Mouse (Mus musculus) hindbrain, postnatal 0 days (tissue): ENCODE measurements around the gene Pde7b. TPM values are rescaled to one million over a fixed set of nuclear protein-coding genes. Genes with fewer than 3 reads are reported as not detected.
A peak's percentile ranks its signal among the peaks of the same experiment; 100 is the strongest.

ENCODE experiments used
- ATAC-seq: fragments of 200-750 bp; cut with Nextera tagmentation; 2 replicates; pipeline ENCODE4 v1.8.0; 2017; ENCODE audit warnings: mild to moderate bottlenecking, moderate TSS enrichment, moderate library complexity
- DNase-seq: peaks from one replicate; pipeline ENCODE4 v3.0.0-alpha.2; 2015; ENCODE audit warnings: low spot score
- H3K27ac ChIP-seq: fragments of 300-500 bp; sonication (generic); 2 replicates; pipeline ENCODE4 v1.5.1; 2014; ENCODE audit warnings: mild to moderate bottlenecking
- H3K27me3 ChIP-seq: fragments of 300-500 bp; sonication (generic); 2 replicates; pipeline ENCODE4 v1.6.1; 2014; ENCODE audit warnings: low read length, mixed read lengths; ENCODE audit not compliant: insufficient read depth
- H3K36me3 ChIP-seq: fragments of 300-500 bp; sonication (generic); 2 replicates; pipeline ENCODE4 v1.6.1; 2014; ENCODE audit warnings: low read length, mixed read lengths; ENCODE audit not compliant: insufficient read depth
- H3K4me1 ChIP-seq: fragments of 300-500 bp; sonication (generic); 2 replicates; pipeline ENCODE4 v1.6.1; 2014; ENCODE audit warnings: antibody characterized with exemption, low read length, mixed read lengths; ENCODE audit not compliant: insufficient read depth
- H3K4me2 ChIP-seq: fragments of 300-500 bp; sonication (generic); 2 replicates; pipeline ENCODE4 v1.6.1; 2014; ENCODE audit warnings: low read depth, mild to moderate bottlenecking, low read length, moderate library complexity, mixed read lengths
- H3K4me3 ChIP-seq: fragments of 300-500 bp; sonication (generic); 2 replicates; pipeline ENCODE4 v1.5.1; 2014; ENCODE audit warnings: low read length
- H3K9ac ChIP-seq: fragments of 300-500 bp; sonication (generic); replicated peaks from 2 replicates; pipeline ENCODE4 v1.6.1; 2014; ENCODE audit warnings: mild to moderate bottlenecking, low read length, moderate library complexity, mixed read lengths
- H3K9me3 ChIP-seq: fragments of 300-500 bp; sonication (generic); 2 replicates; pipeline ENCODE4 v1.6.1; 2016; ENCODE audit warnings: low read length, mixed read lengths
- CTCF ChIP-seq: IDR thresholded peaks from 2 replicates; pipeline ENCODE4 v1.5.1; 2016; ENCODE audit warnings: antibody characterized with exemption, control low read depth, low read depth
- WGBS: fragments of 180-500 bp; shearing (Covaris S2); extraction: QIAGEN DNeasy Blood & Tissue Kit; methylation state at CpG from one replicate; pipeline ENCODE4 v1.1.7; 2014; 5-methylcytosine and 5-hydroxymethylcytosine counted together
- polyA plus RNA-seq: library from polyadenylated mRNA; unstranded; fragments of >200 nt; fragmentation: Nextera tagmentation; extraction: Ambion mirVana; gene quantifications from 2 replicates; pipeline ENCODE4 v1.2.1, GENCODE M21; 2015
- total RNA-seq: library from RNA; depleted of rRNA; stranded (reverse); fragments of >200 nt; gene quantifications from 2 replicates; pipeline ENCODE4 v1.2.3, GENCODE M21; 2014

Gene Pde7b
- total and polyA plus RNA-seq, 2 experiments from 2014 or later = 2.3 to 7.9 TPM

GRCm38 (mm10) chr10:20594015-20594414, 130.9 kb downstream of the Pde7b start:
- TF ChIP-seq CTCF = no peak
- no peaks in the 10 kb centered on the region for H3K27me3 ChIP-seq
- H3K27ac ChIP-seq = no peak overlapping the region
- H3K9me3 ChIP-seq = no peaks in the 10 kb centered on the region
- no peak overlapping the region for H3K9ac ChIP-seq
- no peaks in the 10 kb centered on the region for H3K4me1 ChIP-seq
- no peak overlapping the region for H3K4me3 ChIP-seq
- DNase-seq = no peak
- no peak for ATAC-seq
- WGBS = 62% methylated on average over 5 of the region's 5 CpGs
- H3K4me2 ChIP-seq = no peak overlapping the region
- no peaks in the 10 kb centered on the region for H3K36me3 ChIP-seq

DNA sequence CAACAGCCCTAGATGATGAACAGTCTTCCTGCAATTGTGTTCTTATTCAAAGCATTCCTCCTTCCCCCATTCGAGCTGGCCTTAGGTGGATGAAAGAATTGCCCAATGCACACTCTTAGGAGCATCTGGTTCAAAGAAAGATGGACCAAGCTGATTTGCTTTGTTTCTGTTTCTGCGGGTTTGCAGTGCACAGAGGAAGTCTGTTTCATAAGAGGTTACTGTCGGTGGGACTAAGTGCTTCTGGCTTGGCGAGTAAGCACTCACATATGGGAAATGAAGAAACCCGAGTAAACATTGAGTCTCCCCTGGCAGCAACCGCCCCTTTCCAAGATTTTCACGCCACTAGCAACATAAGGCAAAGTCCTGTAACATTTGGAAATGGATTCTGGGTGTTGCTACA, 134.8 kb downstream of the Pde7b start:
- H3K4me1 ChIP-seq = no peaks in the 10 kb centered on the region
- TF ChIP-seq CTCF = no peak

DNA sequence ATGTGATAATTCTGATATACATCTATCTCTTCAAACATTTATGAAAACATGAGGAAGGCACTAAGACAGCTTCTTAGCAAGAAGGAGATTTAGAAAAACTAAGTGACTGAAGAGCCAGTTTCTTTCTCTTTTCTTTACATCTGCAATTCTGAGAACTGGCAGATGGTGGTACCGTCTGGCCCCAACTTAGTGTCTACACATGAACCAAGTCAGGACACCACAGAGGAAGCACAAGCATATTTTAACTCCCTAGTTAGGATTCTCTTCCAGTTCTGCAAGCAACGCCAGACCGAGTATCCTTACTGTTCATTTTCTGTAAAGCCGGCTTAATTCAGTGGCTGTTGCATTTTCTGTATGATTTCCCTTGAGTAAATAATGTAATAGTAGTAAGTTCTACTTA, 138.9 kb downstream of the Pde7b start:
- WGBS = 79% methylated on average over 4 of the region's 4 CpGs
- ATAC-seq (no peak), DNase-seq (no peak)
- Histone ChIP-seq H3K4me1 (no peaks in the 10 kb centered on the region), H3K4me3 (no peak overlapping the region), H3K27ac (no peak overlapping the region), H3K27me3 (no peaks in the 10 kb centered on the region), H3K9ac (no peak overlapping the region), H3K4me2 (no peak overlapping the region), H3K9me3 (no peaks in the 10 kb centered on the region), H3K36me3 (no peaks in the 10 kb centered on the region)
- TF ChIP-seq CTCF = no peak

More for the DNA sequence above, 134.8 kb downstream of the Pde7b start:
- Histone ChIP-seq H3K36me3 (no peaks in the 10 kb centered on the region), H3K4me3 (no peak overlapping the region), H3K9me3 (no peaks in the 10 kb centered on the region), H3K9ac (no peak overlapping the region), H3K27ac (no peak overlapping the region), H3K27me3 (no peaks in the 10 kb centered on the region), H3K4me2 (no peak overlapping the region)
- WGBS = 71% methylated on average over 7 of the region's 7 CpGs
- no peak for ATAC-seq
- DNase-seq = peak; percentile 3

DNA sequence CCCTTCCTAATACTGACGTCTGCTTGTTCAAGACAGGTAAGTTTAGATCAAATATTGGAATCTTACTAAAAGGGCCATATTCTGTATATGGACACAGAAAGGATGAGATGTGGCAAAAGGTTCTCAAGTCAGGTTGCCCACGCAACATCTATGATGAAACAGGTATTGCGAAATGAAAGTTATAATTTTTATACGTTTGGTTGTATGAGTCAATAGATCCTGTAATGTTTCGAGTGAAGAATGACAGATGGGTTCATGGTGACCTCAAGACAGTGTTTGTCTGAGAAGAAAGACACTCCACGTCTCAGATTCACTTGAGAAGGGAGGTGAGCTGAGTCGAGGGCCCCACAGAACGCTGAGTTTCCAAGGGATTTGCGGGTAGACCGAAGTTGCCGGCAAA, 149.9 kb downstream of the Pde7b start:
- Histone ChIP-seq H3K4me3 (no peak overlapping the region), H3K36me3 (no peaks in the 10 kb centered on the region), H3K9me3 (no peaks in the 10 kb centered on the region), H3K27me3 (no peaks in the 10 kb centered on the region), H3K9ac (no peak overlapping the region), H3K4me1 (0 out of 2 replicates have a peak, but pooled peaks cover 7% of the 10 kb centered on the region), H3K4me2 (no peak overlapping the region), H3K27ac (no peak overlapping the region)
- ATAC-seq (no peak), DNase-seq (no peak)
- no peak for TF ChIP-seq CTCF
- WGBS = 92% methylated on average over 11 of the region's 11 CpGs

- Histone ChIP-seq H3K4me1 (0 out of 2 replicates have a peak, but pooled peaks cover 7% of the 10 kb centered on the region), H3K9ac (no peak overlapping the region), H3K27ac (no peak overlapping the region), H3K36me3 (no peaks in the 10 kb centered on the region), H3K27me3 (no peaks in the 10 kb centered on the region), H3K4me2 (no peak overlapping the region), H3K4me3 (no peak overlapping the region), H3K9me3 (no peaks in the 10 kb centered on the region)
- DNase-seq (no peak), ATAC-seq (no peak)
- no peak for TF ChIP-seq CTCF
- 82% methylated on average over 1 of the region's 1 CpGs for WGBS
These were observed 150.5 kb downstream of the Pde7b start for GRCm38 (mm10) chr10:20574414-20574813.

DNA sequence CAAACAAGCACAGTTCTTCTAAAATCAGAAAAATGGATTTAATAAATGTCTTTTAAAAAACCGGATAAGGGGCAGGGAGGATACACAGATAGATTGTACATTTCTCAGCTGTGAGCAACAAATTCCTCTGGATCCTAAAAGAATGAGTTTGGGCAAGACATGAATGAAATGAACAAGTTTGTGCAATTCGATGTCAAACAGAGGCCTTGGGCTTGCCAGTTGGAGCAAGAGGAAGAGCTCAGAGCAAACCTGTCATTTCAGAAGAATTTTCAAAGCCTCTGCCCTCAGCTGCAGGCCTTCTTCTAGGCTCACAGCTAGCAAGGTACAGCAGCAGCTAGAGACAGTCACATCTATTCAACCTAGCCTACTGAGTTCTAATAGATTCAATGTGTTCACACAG, 153.4 kb downstream of the Pde7b start:
- DNase-seq (no peak), ATAC-seq (no peak)

GRCm38 (mm10) chr10:20568630-20569029, 156.2 kb downstream of the Pde7b start:
- Histone ChIP-seq H3K27me3 (no peaks in the 10 kb centered on the region), H3K4me1 (0 out of 2 replicates have a peak, but pooled peaks cover 7% of the 10 kb centered on the region), H3K9ac (no peak overlapping the region), H3K9me3 (no peaks in the 10 kb centered on the region), H3K4me2 (no peak overlapping the region), H3K4me3 (no peak overlapping the region), H3K36me3 (no peaks in the 10 kb centered on the region), H3K27ac (no peak overlapping the region)
- no peak for ATAC-seq
- DNase-seq = peak; percentile 30
- no peak for TF ChIP-seq CTCF
- WGBS = 67% methylated on average over 6 of the region's 6 CpGs

More for the DNA sequence above, 153.4 kb downstream of the Pde7b start:
- Histone ChIP-seq H3K27ac (no peak overlapping the region), H3K9ac (no peak overlapping the region), H3K4me3 (no peak overlapping the region), H3K4me2 (no peak overlapping the region), H3K9me3 (no peaks in the 10 kb centered on the region), H3K27me3 (no peaks in the 10 kb centered on the region), H3K4me1 (0 out of 2 replicates have a peak, but pooled peaks cover 7% of the 10 kb centered on the region), H3K36me3 (no peaks in the 10 kb centered on the region)
- no peak for TF ChIP-seq CTCF
- WGBS = 92% methylated on average over 2 of the region's 2 CpGs
